Mouse (Mus musculus) embryonic facial prominence, embryonic 15.5 days (tissue): Measurements from ENCODE around the gene Ccser2. TPM values are rescaled to one million over a fixed set of nuclear protein-coding genes. Genes with fewer than 3 reads are reported as not detected.

Experiments used
- ATAC-seq: fragments of 200-750 bp; cut with Nextera tagmentation; 2 replicates; pipeline ENCODE4 v1.8.0; 2017; ENCODE audit warnings: low read depth, moderate TSS enrichment; ENCODE audit not compliant: insufficient number of reproducible peaks, low FRiP score, low TSS enrichment
- H3K27ac ChIP-seq: fragments of 300-500 bp; sonication (generic); replicated peaks from 2 replicates; pipeline ENCODE4 v1.5.1; 2015; ENCODE audit warnings: mild to moderate bottlenecking, inconsistent platforms
- H3K27me3 ChIP-seq: fragments of 300-500 bp; sonication (generic); 2 replicates; pipeline ENCODE4 v1.6.1; 2015; ENCODE audit warnings: inconsistent platforms
- H3K36me3 ChIP-seq: fragments of 300-500 bp; sonication (generic); 2 replicates; pipeline ENCODE4 v1.6.1; 2015; ENCODE audit warnings: mild to moderate bottlenecking, inconsistent platforms
- H3K4me1 ChIP-seq: fragments of 300-500 bp; sonication (generic); 2 replicates; pipeline ENCODE4 v1.6.1; 2015; ENCODE audit warnings: inconsistent platforms
- H3K4me2 ChIP-seq: fragments of 300-500 bp; sonication (generic); replicated peaks from 2 replicates; pipeline ENCODE4 v1.6.1; 2015; ENCODE audit warnings: mild to moderate bottlenecking, inconsistent platforms
- H3K4me3 ChIP-seq: fragments of 300-500 bp; sonication (generic); replicated peaks from 2 replicates; pipeline ENCODE4 v1.5.1; 2015; ENCODE audit warnings: mild to moderate bottlenecking, inconsistent platforms
- H3K9ac ChIP-seq: fragments of 300-500 bp; sonication (generic); 2 replicates; pipeline ENCODE4 v1.6.1; 2015; ENCODE audit warnings: inconsistent platforms
- H3K9me3 ChIP-seq: fragments of 300-500 bp; sonication (generic); replicated peaks from 2 replicates; pipeline ENCODE4 v1.6.1; 2016; ENCODE audit warnings: inconsistent platforms
- WGBS: fragments of 180-500 bp; shearing (Covaris S2); methylation state at CpG from one replicate; pipeline ENCODE4 v1.1.7; 2015; 5-methylcytosine and 5-hydroxymethylcytosine counted together
- polyA plus RNA-seq: library from polyadenylated mRNA; unstranded; fragments of >200 nt; fragmentation: Nextera tagmentation; extraction: Ambion mirVana; gene quantifications from 2 replicates; pipeline ENCODE4 v1.2.1, GENCODE M21; 2015

Ccser2 gene
- polyA plus RNA-seq, 1 experiment from 2014 or later: 51.3 TPM

DNA sequence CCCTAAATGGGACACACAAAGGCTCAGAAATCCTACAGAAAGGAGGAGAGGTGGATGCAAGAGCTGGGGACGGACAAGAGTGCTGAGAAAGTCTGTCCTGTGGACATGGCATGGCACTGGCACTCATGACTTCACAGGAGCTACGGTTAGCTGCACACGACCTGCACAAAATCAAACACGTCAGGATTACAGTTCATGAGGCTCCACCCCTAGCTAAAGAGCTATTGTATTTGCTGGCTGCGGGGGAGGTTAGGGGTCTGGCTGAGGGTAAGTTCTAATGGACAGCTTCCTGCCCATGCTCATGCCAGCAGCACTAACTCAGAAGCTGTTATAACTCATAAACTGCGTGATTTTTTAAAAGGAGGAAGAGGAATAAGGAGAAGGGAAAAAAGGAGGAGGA, 56.8 kb downstream of the Ccser2 start:
- Histone ChIP-seq H3K27me3 (no peaks in the 10 kb centered on the region), H3K36me3 (peaks cover 12% of the 10 kb centered on the region), H3K4me1 (no peaks in the 10 kb centered on the region), H3K4me3 (no peak overlapping the region), H3K27ac (no peak overlapping the region), H3K9me3 (no peaks in the 10 kb centered on the region), H3K4me2 (no peak overlapping the region), H3K9ac (no peak overlapping the region)
- ATAC-seq: no peak
- 44% methylated on average over 6 of the region's 6 CpGs for WGBS

DNA sequence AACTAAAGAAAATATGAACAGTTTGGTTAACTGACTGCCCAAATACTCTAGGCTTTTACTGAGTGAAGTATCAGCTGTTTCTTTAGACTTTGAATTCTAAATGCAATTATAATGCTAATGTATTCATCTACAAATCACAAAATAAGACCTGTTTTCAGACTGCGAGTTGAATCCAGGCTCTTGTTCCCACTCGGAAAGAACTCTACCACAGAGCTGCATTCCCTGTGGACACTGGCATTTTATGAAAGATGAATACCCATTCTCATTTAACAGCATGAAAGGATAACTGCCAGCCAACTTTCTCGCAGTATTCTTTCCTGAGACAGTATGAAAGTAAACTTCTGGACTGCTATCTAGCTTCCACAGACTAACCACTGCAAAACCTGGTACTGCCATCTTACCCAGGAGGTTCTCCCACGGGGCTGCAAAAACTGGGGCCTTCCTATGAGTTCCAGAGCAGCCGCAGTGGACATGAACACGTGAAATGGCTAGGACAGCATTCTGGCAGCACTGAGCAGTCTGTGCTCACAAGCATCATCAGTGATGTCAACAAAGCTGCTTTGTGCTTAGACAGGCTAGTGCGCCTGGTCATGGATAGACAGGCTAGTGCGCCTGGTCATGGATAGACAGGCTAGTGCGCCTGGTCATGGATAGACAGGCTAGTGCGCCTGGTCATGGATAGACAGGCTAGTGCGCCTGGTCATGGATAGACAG, 62.6 kb downstream of the Ccser2 start:
- 85% methylated on average over 11 of the region's 11 CpGs for WGBS
- Histone ChIP-seq H3K27me3 (no peaks in the 10 kb centered on the region), H3K36me3 (peaks cover 12% of the 10 kb centered on the region), H3K4me2 (no peak overlapping the region), H3K9ac (no peak overlapping the region), H3K9me3 (no peaks in the 10 kb centered on the region), H3K4me3 (no peak overlapping the region), H3K4me1 (no peaks in the 10 kb centered on the region), H3K27ac (no peak overlapping the region)
- ATAC-seq: no peak

DNA sequence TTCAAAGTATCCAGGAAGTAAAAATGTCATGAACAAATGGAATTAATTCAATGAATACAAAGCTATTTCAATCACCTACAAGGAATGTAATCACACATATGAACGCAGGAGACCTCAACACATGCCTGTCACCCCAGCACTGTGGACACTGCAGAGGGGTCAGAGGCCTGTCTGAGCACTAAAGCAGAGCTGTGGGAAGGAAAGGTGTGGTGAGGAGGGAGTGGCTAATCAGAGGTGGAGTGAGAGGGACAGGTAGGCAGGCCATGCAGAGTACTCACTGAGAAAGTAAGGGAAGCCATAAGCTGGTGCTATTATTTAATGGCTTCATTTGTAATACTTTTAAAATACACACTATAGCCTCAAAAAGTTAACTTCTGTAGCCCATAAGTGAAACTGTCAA, 64.4 kb downstream of the Ccser2 start:
- Histone ChIP-seq H3K27ac (no peak overlapping the region), H3K9ac (no peak overlapping the region), H3K4me2 (no peak overlapping the region), H3K36me3 (peaks cover 18% of the 10 kb centered on the region), H3K27me3 (no peaks in the 10 kb centered on the region), H3K4me1 (no peaks in the 10 kb centered on the region), H3K4me3 (no peak overlapping the region), H3K9me3 (no peaks in the 10 kb centered on the region)
- 90% methylated on average over 1 of the region's 1 CpGs for WGBS
- no peak for ATAC-seq

DNA sequence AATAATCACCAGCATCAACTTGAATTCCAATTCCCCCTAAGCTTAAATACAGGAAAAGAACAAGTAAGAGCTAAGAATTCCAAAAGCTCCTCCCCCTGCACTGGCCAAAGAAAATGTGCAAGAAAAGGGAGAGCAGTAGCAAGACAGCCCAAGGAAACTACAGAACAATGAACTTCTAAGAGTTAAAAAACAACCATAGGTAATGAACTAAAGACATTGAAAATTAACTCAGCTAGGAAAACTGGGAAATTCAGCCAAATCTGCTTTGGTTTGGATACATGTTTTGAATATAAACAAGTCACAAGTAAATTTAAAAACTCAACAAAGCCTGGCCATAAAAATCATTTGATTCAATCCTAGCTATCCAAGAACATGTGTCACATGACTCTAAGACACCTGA, 67.7 kb downstream of the Ccser2 start:
- H3K27ac ChIP-seq: no peak overlapping the region
- H3K27me3 ChIP-seq: no peaks in the 10 kb centered on the region
- H3K4me3 ChIP-seq: no peak overlapping the region
- H3K9me3 ChIP-seq: no peaks in the 10 kb centered on the region
- no peaks in the 10 kb centered on the region for H3K4me1 ChIP-seq
- H3K4me2 ChIP-seq: no peak overlapping the region
- no peak for ATAC-seq
- no peak overlapping the region for H3K9ac ChIP-seq
- peaks cover 7% of the 10 kb centered on the region for H3K36me3 ChIP-seq

DNA sequence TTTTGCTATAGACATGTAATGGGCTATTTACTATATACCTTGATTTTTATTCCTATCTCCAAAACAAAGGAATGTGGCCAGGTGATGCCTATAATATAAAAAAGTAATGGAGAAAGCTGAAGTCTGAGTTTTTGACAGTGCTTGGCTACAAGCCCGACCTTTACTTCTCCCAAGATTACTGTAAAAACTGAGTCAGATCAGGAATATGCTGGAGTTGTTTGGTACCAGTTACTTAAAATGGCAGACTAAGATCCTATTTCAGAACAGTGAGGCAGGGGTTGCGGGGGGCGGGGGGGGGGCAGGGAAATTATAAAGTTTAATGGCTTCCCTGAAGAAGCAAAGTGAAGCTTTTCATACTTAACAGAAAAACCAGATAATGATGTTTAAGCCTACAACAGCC, 73.9 kb downstream of the Ccser2 start:
- Histone ChIP-seq H3K36me3 (no peaks in the 10 kb centered on the region; the same call in 1 of the 2 replicates), H3K4me1 (no peaks in the 10 kb centered on the region), H3K4me2 (no peak overlapping the region), H3K4me3 (no peak overlapping the region), H3K27ac (no peak overlapping the region), H3K9ac (no peak overlapping the region), H3K27me3 (no peaks in the 10 kb centered on the region), H3K9me3 (no peaks in the 10 kb centered on the region)
- no peak for ATAC-seq
- 88% methylated on average over 3 of the region's 3 CpGs for WGBS

DNA sequence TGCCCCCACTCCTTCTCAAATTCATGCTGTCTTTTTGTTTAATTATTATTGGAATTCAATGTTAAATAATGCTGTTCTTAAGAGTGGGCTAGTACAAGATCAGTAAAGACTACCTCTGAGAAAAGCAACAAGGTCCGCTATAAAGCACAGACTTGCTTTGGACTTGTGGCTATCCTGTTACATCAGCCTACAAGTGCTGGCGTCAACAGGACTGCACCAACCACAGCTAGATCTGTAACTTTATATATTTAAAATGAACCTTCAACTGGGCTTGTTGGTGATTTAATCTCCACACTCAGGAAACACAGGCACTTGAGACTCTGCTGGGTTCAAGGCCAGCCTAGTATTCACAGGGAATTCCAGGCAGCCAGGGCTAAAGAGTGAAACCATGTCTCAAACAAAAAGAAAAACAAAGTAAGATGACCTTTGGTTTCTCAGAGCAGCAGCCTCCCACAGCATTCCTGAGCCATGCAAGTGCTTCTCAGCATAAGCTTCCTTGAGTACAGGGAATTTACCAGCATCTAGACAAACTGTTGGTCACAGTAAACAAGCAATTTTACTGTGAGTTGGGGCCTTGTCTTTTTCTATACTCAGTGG, 75.7 kb downstream of the Ccser2 start:
- Histone ChIP-seq H3K27ac (no peak overlapping the region), H3K4me3 (no peak overlapping the region)
- 51% methylated on average over 2 of the region's 2 CpGs for WGBS

DNA sequence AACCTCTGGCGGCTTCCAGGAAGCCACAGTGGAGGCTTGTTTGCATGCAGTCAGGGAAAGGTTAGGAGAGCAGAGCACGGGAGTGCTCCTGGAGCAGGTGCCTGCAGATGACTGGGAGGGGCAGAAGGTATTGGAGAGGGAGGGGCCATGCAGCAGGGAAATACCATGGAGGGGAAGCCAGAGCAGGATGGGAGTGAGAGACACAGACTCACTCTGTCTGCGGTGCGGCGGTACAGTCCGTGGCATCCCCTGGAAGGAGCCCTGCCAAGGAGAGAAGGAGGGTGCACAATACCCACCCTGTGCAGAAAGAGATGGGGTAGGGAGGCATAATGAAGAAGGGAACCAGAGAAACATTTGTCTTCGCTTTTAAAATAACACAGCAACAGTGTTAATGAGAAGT, 78.4 kb downstream of the Ccser2 start:
- H3K9ac ChIP-seq: no peak overlapping the region
- no peaks in the 10 kb centered on the region for H3K36me3 ChIP-seq
- no peak overlapping the region for H3K4me2 ChIP-seq
- WGBS: 66% methylated on average over 7 of the region's 7 CpGs
- H3K4me3 ChIP-seq: no peak overlapping the region
- no peaks in the 10 kb centered on the region for H3K4me1 ChIP-seq
- H3K27ac ChIP-seq: no peak overlapping the region
- no peak for ATAC-seq
- no peaks in the 10 kb centered on the region for H3K9me3 ChIP-seq
- no peaks in the 10 kb centered on the region for H3K27me3 ChIP-seq

More for the DNA sequence above, 75.7 kb downstream of the Ccser2 start:
- Histone ChIP-seq H3K27me3 (no peaks in the 10 kb centered on the region), H3K36me3 (no peaks in the 10 kb centered on the region), H3K9ac (no peak overlapping the region), H3K4me2 (no peak overlapping the region), H3K4me1 (no peaks in the 10 kb centered on the region), H3K9me3 (no peaks in the 10 kb centered on the region)
- ATAC-seq: no peak

DNA sequence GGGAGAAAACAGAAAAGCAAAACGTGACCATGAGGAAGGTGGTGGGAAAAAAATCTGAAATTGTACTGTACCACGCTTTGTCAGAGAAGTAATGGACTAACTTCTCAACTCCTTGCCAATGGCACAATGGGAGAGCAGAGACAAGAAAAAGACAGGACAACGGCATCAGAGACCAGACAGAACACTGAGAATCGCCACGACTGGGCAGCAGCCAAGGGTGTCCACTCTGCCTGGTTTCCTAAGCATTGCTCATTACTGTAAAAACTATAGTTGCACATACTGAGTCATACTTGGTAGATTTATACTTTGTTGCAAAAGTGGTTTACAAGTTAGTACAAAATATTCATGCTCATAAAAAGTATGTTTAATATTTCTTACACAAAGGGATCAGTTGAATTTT, 82.9 kb downstream of the Ccser2 start:
- Histone ChIP-seq H3K9ac (no peak overlapping the region), H3K27ac (no peak overlapping the region), H3K4me3 (no peak overlapping the region), H3K4me2 (no peak overlapping the region), H3K27me3 (no peaks in the 10 kb centered on the region), H3K36me3 (peaks cover 4% of the 10 kb centered on the region; the same call in 1 of the 2 replicates), H3K4me1 (no peaks in the 10 kb centered on the region), H3K9me3 (no peaks in the 10 kb centered on the region)
- ATAC-seq: no peak
- WGBS: 81% methylated on average over 5 of the region's 5 CpGs

DNA sequence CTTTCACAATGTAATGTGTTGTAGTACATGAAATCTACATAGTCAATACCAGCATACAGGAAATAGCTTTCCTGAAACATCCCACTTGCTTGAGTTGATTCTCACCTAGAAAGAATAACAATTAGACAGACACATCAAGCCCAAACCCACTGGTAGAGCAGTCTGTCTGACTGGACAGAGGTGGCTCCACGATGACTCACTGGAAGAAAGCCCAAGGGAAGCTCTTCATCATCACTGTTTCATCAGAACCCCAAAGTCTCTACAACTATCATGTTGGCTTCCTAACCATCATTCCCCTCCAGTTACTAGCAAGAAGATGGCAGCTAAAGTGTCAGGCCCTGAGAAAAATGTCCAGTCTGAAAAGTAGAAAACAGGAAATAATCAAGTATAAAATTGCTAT, 83.5 kb downstream of the Ccser2 start:
- no peak overlapping the region for H3K4me3 ChIP-seq
- peaks cover 4% of the 10 kb centered on the region; the same call in 1 of the 2 replicates for H3K36me3 ChIP-seq
- 90% methylated on average over 1 of the region's 1 CpGs for WGBS
- H3K4me1 ChIP-seq: no peaks in the 10 kb centered on the region
- no peaks in the 10 kb centered on the region for H3K27me3 ChIP-seq
- no peak overlapping the region for H3K27ac ChIP-seq
- H3K9ac ChIP-seq: no peak overlapping the region
- H3K9me3 ChIP-seq: no peaks in the 10 kb centered on the region
- no peak overlapping the region for H3K4me2 ChIP-seq
- ATAC-seq: no peak

DNA sequence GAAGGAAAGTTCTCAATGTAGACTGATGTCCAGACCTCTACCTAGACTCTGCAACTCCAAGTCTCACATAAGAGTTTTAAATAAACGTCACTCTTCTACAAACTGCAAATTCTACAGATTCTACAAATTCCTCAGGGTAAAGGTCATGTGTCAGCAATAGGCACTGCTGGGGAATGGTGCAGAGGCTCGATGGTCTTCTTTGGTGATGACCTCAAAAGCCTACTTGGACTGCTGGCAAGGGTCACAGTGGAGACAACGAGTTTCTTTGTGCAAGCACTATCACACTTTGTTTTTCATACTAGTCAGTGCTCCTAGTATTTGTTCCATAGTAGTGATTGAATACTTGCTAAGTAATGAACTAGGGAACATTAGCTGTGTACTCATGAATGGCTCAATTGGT, 85.0 kb downstream of the Ccser2 start:
- WGBS: 37% methylated on average over 3 of the region's 3 CpGs

DNA sequence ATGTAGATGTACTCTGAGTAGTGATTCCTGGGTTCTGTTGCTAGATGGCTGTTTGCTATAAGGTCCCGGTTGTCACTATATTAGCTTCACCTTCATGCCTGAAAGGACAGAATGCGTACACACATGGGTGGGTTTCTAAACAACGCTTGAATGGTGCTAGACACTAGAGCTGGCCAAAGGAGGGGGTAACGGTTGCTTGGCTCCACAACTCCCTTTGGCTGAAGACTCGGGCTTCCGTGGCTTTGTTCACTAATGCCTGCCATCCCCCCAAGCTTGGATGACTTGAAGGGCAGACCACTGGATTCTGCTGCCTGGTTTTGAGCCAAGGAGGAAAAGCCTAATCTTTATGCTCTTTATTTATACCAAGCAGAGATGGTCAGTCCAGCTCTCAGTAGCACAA, 98.3 kb downstream of the Ccser2 start:
- Histone ChIP-seq H3K27ac (no peak overlapping the region), H3K9ac (no peak overlapping the region), H3K9me3 (no peaks in the 10 kb centered on the region), H3K27me3 (no peaks in the 10 kb centered on the region), H3K36me3 (no peaks in the 10 kb centered on the region), H3K4me2 (no peak overlapping the region), H3K4me1 (no peaks in the 10 kb centered on the region), H3K4me3 (no peak overlapping the region)
- no peak for ATAC-seq
- whole genome bisulfite sequencing: 82% methylated on average over 6 of the region's 6 CpGs

More for the DNA sequence above, 85.0 kb downstream of the Ccser2 start:
- Histone ChIP-seq H3K9me3 (no peaks in the 10 kb centered on the region), H3K36me3 (peaks cover 11% of the 10 kb centered on the region), H3K4me3 (no peak overlapping the region), H3K27me3 (no peaks in the 10 kb centered on the region), H3K9ac (no peak overlapping the region), H3K4me2 (no peak overlapping the region), H3K27ac (no peak overlapping the region), H3K4me1 (no peaks in the 10 kb centered on the region)
- ATAC-seq: no peak
